24 mouse cellular contexts compared by ENCODE assay signal in the genomic region with DNA sequence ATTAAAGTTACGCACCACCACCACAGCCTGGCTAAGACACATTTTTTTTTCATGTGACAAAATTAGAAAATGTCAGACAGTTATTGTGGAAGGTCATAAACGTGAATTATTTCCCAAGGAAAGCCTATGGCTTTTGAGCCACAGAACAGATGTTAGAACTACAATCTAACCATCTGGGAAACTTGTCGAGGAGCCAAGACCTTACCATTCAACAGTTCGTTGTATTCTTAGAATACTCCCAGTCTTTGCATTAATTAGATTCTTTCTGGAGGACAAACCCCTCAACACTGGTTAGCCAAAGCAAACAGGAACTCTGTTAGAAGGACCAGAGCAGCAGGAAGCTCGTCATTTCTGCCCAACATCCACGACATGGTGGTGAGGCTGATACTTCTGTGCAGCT. TPM values are rescaled to one million over a fixed set of nuclear protein-coding genes. Genes with fewer than 3 reads are reported as not detected.
DNase-seq lines count a peak whose midpoint lies in the region; ATAC-seq and TF ChIP-seq lines count a peak whose summit lies in the region.
"Had no signal": no experiment of that assay in that cellular context is flagged by ENCODE, and none has a peak within 500 bp of the region (broad histone marks: within the 10 kb centered on the region; RNA-seq: fewer than 3 reads in every experiment).

No protein-coding gene starts in this region.

- H3K4me2 ChIP-seq in forebrain, embryonic 14.5 days (ENCODE audit: low read length), result no peak overlapping the region
- H3K4me2 ChIP-seq in forebrain, embryonic 15.5 days (replicated peaks), result no peak overlapping the region
- no peak overlapping the region for H3K4me2 ChIP-seq in lung, embryonic 14.5 days
- no peak overlapping the region for H3K4me2 ChIP-seq in stomach, postnatal 0 days (replicated peaks; ENCODE audit: low read depth)
- H3K4me2 ChIP-seq in hindbrain, embryonic 16.5 days (ENCODE audit: low read length), result no peak overlapping the region
- H3K4me2 ChIP-seq: embryonic facial prominence, embryonic 13.5 days; forebrain, embryonic 12.5 days; heart, embryonic 11.5 days; hindbrain, embryonic 12.5 days; hindbrain, embryonic 15.5 days had no signal

- H3K4me3 ChIP-seq in forebrain, embryonic 14.5 days (ENCODE audit: low read depth, low read length), result no peak overlapping the region
- H3K4me3 ChIP-seq in forebrain, embryonic 15.5 days, result no peak overlapping the region
- H3K4me3 ChIP-seq in lung, embryonic 14.5 days (ENCODE audit: low read depth, low read length), result no peak overlapping the region
- no peak overlapping the region for H3K4me3 ChIP-seq in stomach, postnatal 0 days (ENCODE audit: low read depth, low read length)
- H3K4me3 ChIP-seq in hindbrain, embryonic 16.5 days (ENCODE audit: low read length), result no peak overlapping the region
- H3K4me3 ChIP-seq: embryonic facial prominence, embryonic 10.5 days; embryonic facial prominence, embryonic 13.5 days; erythroblast, embryonic 14.5 days; forebrain, embryonic 12.5 days; gastrocnemius, adult 2 months; hindbrain, embryonic 12.5 days; hindbrain, embryonic 15.5 days had no signal

- no peaks in the 10 kb centered on the region for H3K4me1 ChIP-seq in forebrain, embryonic 14.5 days (ENCODE audit: control insufficient read depth, insufficient read depth, low read length)
- no peaks in the 10 kb centered on the region for H3K4me1 ChIP-seq in forebrain, embryonic 15.5 days
- H3K4me1 ChIP-seq in lung, embryonic 14.5 days (ENCODE audit: insufficient read depth), result no peaks in the 10 kb centered on the region
- H3K4me1 ChIP-seq in stomach, postnatal 0 days (replicated peaks; ENCODE audit: control insufficient read depth, insufficient read depth), result no peaks in the 10 kb centered on the region
- no peaks in the 10 kb centered on the region for H3K4me1 ChIP-seq in hindbrain, embryonic 16.5 days (ENCODE audit: control insufficient read depth, insufficient read depth, low read depth, low read length)
- H3K4me1 ChIP-seq: embryonic facial prominence, embryonic 10.5 days; embryonic facial prominence, embryonic 13.5 days; forebrain, embryonic 12.5 days; hindbrain, embryonic 12.5 days; hindbrain, embryonic 15.5 days had no signal

- H3K27me3 ChIP-seq in forebrain, embryonic 14.5 days (replicated peaks; ENCODE audit: control insufficient read depth, insufficient read depth, low read length), result no peaks in the 10 kb centered on the region
- H3K27me3 ChIP-seq in forebrain, embryonic 15.5 days, result no peaks in the 10 kb centered on the region
- H3K27me3 ChIP-seq in lung, embryonic 14.5 days (ENCODE audit: insufficient read depth, low read length), result no peaks in the 10 kb centered on the region
- H3K27me3 ChIP-seq in stomach, postnatal 0 days (ENCODE audit: control insufficient read depth, insufficient read depth, low read length), result no peaks in the 10 kb centered on the region
- no peaks in the 10 kb centered on the region for H3K27me3 ChIP-seq in hindbrain, embryonic 16.5 days (replicated peaks; ENCODE audit: control insufficient read depth, insufficient read depth, low read length)
- H3K27me3 ChIP-seq: embryonic facial prominence, embryonic 13.5 days; forebrain, embryonic 12.5 days; hindbrain, embryonic 12.5 days; hindbrain, embryonic 15.5 days had no signal

- no peak for ATAC-seq in forebrain, embryonic 14.5 days
- no peak for ATAC-seq in forebrain, embryonic 15.5 days (replicated peaks)
- ATAC-seq in lung, embryonic 14.5 days (ENCODE audit: insufficient read depth), result no peak
- no peak for ATAC-seq in stomach, postnatal 0 days (ENCODE audit: low FRiP score, low TSS enrichment)
- no peak for ATAC-seq in hindbrain, embryonic 16.5 days
- ATAC-seq: forebrain, postnatal 0 days had no signal

- no peak for TF ChIP-seq EP300 in stomach, postnatal 0 days (optimal IDR thresholded peaks at IDR 0.05)

- peak; percentile 50 for DNase-seq in forebrain, embryonic 14.5 days (ENCODE audit: low spot score)
- peak; percentile 39 for DNase-seq in lung, embryonic 14.5 days
- no peak for DNase-seq in lung, postnatal 25 days (ENCODE audit: low spot score)
- no peak for DNase-seq in stomach, postnatal 0 days (ENCODE audit: low spot score)
- DNase-seq in cerebellum, adult 11-12 months, result no peak
- DNase-seq: adrenal gland, adult 2 months; adrenal gland, postnatal 14 days; cerebellum, adult 11 months; cerebellum, adult 8-10 months; cerebellum, postnatal 36 days; embryo, embryonic 11 days; forebrain, postnatal 0 days; gastrocnemius, adult 2 months; gastrocnemius, postnatal 14 days; heart, adult 11 months had no signal

- WGBS in forebrain, embryonic 14.5 days, result 54% methylated on average over 6 of the region's 6 CpGs
- WGBS in forebrain, embryonic 15.5 days, result 52% methylated on average over 6 of the region's 6 CpGs
- WGBS in lung, embryonic 14.5 days, result 66% methylated on average over 6 of the region's 6 CpGs
- WGBS in stomach, postnatal 0 days, result 58% methylated on average over 6 of the region's 6 CpGs
- 74% methylated on average over 6 of the region's 6 CpGs for WGBS in hindbrain, embryonic 16.5 days

- H3K36me3 ChIP-seq in forebrain, embryonic 14.5 days (ENCODE audit: control insufficient read depth, insufficient read depth, low read length), result peaks cover 1% of the 10 kb centered on the region; the same call in 1 of the 2 replicates
- H3K36me3 ChIP-seq in forebrain, embryonic 15.5 days, result 0 out of 2 replicates have a peak, but pooled peaks cover 4% of the 10 kb centered on the region
- H3K36me3 ChIP-seq in lung, embryonic 14.5 days (ENCODE audit: insufficient read depth), result 0 out of 2 replicates have a peak, but pooled peaks cover 20% of the 10 kb centered on the region
- H3K36me3 ChIP-seq in stomach, postnatal 0 days (ENCODE audit: control insufficient read depth, insufficient read depth, low read length), result no peaks in the 10 kb centered on the region
- no peaks in the 10 kb centered on the region for H3K36me3 ChIP-seq in hindbrain, embryonic 16.5 days (ENCODE audit: control insufficient read depth, insufficient read depth, low read length)

- no peak for TF ChIP-seq CTCF in lung, embryonic 14.5 days (IDR thresholded peaks at IDR 0.05; ENCODE audit: low read depth)
- TF ChIP-seq CTCF in stomach, postnatal 0 days (IDR thresholded peaks at IDR 0.05; ENCODE audit: low read depth), result no peak

- no peak overlapping the region for H3K27ac ChIP-seq in forebrain, embryonic 14.5 days (ENCODE audit: low read depth, low read length)
- H3K27ac ChIP-seq in forebrain, embryonic 15.5 days (replicated peaks), result no peak overlapping the region
- no peak overlapping the region for H3K27ac ChIP-seq in lung, embryonic 14.5 days (ENCODE audit: low read depth)
- H3K27ac ChIP-seq in stomach, postnatal 0 days (replicated peaks), result peak overlapping the region; percentile 69
- H3K27ac ChIP-seq in hindbrain, embryonic 16.5 days (ENCODE audit: low read depth, low read length), result no peak overlapping the region
- H3K27ac ChIP-seq: embryonic facial prominence, embryonic 10.5 days; embryonic facial prominence, embryonic 13.5 days; forebrain, embryonic 12.5 days; gastrocnemius, adult 2 months; hindbrain, embryonic 12.5 days; hindbrain, embryonic 15.5 days had no signal

- no peak overlapping the region for H3K9ac ChIP-seq in forebrain, embryonic 14.5 days (ENCODE audit: low read length)
- H3K9ac ChIP-seq in forebrain, embryonic 15.5 days (replicated peaks), result no peak overlapping the region
- no peak overlapping the region for H3K9ac ChIP-seq in lung, embryonic 14.5 days
- H3K9ac ChIP-seq in stomach, postnatal 0 days (ENCODE audit: low read length), result no peak overlapping the region
- H3K9ac ChIP-seq in hindbrain, embryonic 16.5 days (ENCODE audit: low read depth, low read length), result no peak overlapping the region
- H3K9ac ChIP-seq: embryonic facial prominence, embryonic 13.5 days; forebrain, embryonic 12.5 days; forebrain, postnatal 0 days; hindbrain, embryonic 12.5 days; hindbrain, embryonic 15.5 days had no signal

- no peaks in the 10 kb centered on the region for H3K9me3 ChIP-seq in forebrain, embryonic 14.5 days (replicated peaks; ENCODE audit: control insufficient read depth, low read length)
- H3K9me3 ChIP-seq in forebrain, embryonic 15.5 days, result no peaks in the 10 kb centered on the region
- H3K9me3 ChIP-seq in lung, embryonic 14.5 days (ENCODE audit: low read depth, low read length), result no peaks in the 10 kb centered on the region
- H3K9me3 ChIP-seq in stomach, postnatal 0 days (ENCODE audit: control insufficient read depth, low read length), result no peaks in the 10 kb centered on the region
- no peaks in the 10 kb centered on the region for H3K9me3 ChIP-seq in hindbrain, embryonic 16.5 days (ENCODE audit: control insufficient read depth, low read length)
- H3K9me3 ChIP-seq: embryonic facial prominence, embryonic 13.5 days; forebrain, embryonic 12.5 days; hindbrain, embryonic 12.5 days; hindbrain, embryonic 15.5 days had no signal

RNA-seq across cellular contexts. Expression of a gene that starts 17.2 kb away (rescaled TPM):
- 0.95 and 1.3 TPM in 2 replicates for polyA plus RNA-seq in forebrain, embryonic 14.5 days (2014; fragmentation: Nextera tagmentation; extraction: Ambion mirVana)
- 1.6 and 1.7 TPM in 2 replicates for polyA plus RNA-seq in forebrain, embryonic 15.5 days (2015; fragmentation: Nextera tagmentation; extraction: Ambion mirVana)
- polyA plus RNA-seq in lung, embryonic 14.5 days (2014; fragmentation: Nextera tagmentation; extraction: Ambion mirVana), result 3.9 and 5.2 TPM in 2 replicates
- polyA plus RNA-seq in stomach, postnatal 0 days (2015; fragmentation: Nextera tagmentation; extraction: Ambion mirVana), result 6.1 and 6.9 TPM in 2 replicates
- polyA plus RNA-seq in hindbrain, embryonic 16.5 days (2015; fragmentation: Nextera tagmentation; extraction: Ambion mirVana), result 1.5 and 2.3 TPM in 2 replicates
- polyA plus RNA-seq: erythroblast, embryonic 14.5 days had no signal

RNA-seq across cellular contexts. Expression of a gene that starts 38.7 kb away (rescaled TPM):
- 37.7 and 45.5 TPM in 2 replicates for polyA plus RNA-seq in forebrain, embryonic 14.5 days (2014; fragmentation: Nextera tagmentation; extraction: Ambion mirVana)
- polyA plus RNA-seq in forebrain, embryonic 15.5 days (2015; fragmentation: Nextera tagmentation; extraction: Ambion mirVana), result 55.1 and 58.6 TPM in 2 replicates
- polyA plus RNA-seq in lung, embryonic 14.5 days (2014; fragmentation: Nextera tagmentation; extraction: Ambion mirVana), result 5.6 and 5.7 TPM in 2 replicates
- 4.7 and 4.9 TPM in 2 replicates for polyA plus RNA-seq in stomach, postnatal 0 days (2015; fragmentation: Nextera tagmentation; extraction: Ambion mirVana)
- polyA plus RNA-seq in hindbrain, embryonic 16.5 days (2015; fragmentation: Nextera tagmentation; extraction: Ambion mirVana), result 71.2 and 73.3 TPM in 2 replicates

RNA-seq across cellular contexts. Expression of a gene that starts 43.3 kb away (rescaled TPM):
- polyA plus RNA-seq in forebrain, embryonic 14.5 days (2014; fragmentation: Nextera tagmentation; extraction: Ambion mirVana), result 18.1 and 19.1 TPM in 2 replicates
- polyA plus RNA-seq in forebrain, embryonic 15.5 days (2015; fragmentation: Nextera tagmentation; extraction: Ambion mirVana), result 18.5 and 21.6 TPM in 2 replicates
- polyA plus RNA-seq in lung, embryonic 14.5 days (2014; fragmentation: Nextera tagmentation; extraction: Ambion mirVana), result 23.5 and 24.7 TPM in 2 replicates
- polyA plus RNA-seq in stomach, postnatal 0 days (2015; fragmentation: Nextera tagmentation; extraction: Ambion mirVana), result 18.8 and 20.3 TPM in 2 replicates
- 20.2 and 20.7 TPM in 2 replicates for polyA plus RNA-seq in hindbrain, embryonic 16.5 days (2015; fragmentation: Nextera tagmentation; extraction: Ambion mirVana)
- polyA plus RNA-seq: erythroblast, embryonic 14.5 days had no signal

Comparison
In these comparisons a context has a peak if more than half of its experiments do, and no peak if none do; other contexts are left out.
1. DNase-seq: peak in forebrain, embryonic 14.5 days (single experiment) and lung, embryonic 14.5 days (single experiment); none in lung, postnatal 25 days (single experiment), stomach, postnatal 0 days (single experiment) and cerebellum, adult 11-12 months (single experiment).